Mouse (Mus musculus) erythroblast, adult 5-6 weeks (primary cell): ENCODE results near the gene Pacs1. TPM values are rescaled to one million over a fixed set of nuclear protein-coding genes. Genes with fewer than 3 reads are reported as not detected.

ENCODE experiments used
- total RNA-seq, 2 experiments: library from RNA; stranded (forward) in 1 of 2; stranded (reverse) in 1 of 2; fragments of 150-400 nt in 1 of 2; fragments of 200-764, 138-1000 nt in 1 of 2; gene quantifications; 2 replicates each; pipeline versions ENCODE4 v1.2.3 to v1.2.4; 2015 to 2017; ENCODE audit warnings: low replicate concordance in 2 of 2

Gene Pacs1
- total RNA-seq, 2 experiments from 2014 or later: 5.3 to 8.1 TPM

Other genes with a start within 250 kb of the Pacs1 start
- not detected in 2 replicates for gene Slc29a2, start 249.3 kb downstream of the Pacs1 start, total RNA-seq (2015; ENCODE audit: low replicate concordance)
- not detected in 2 replicates for gene Slc29a2, start 249.3 kb downstream of the Pacs1 start, total RNA-seq (2017; ENCODE audit: low replicate concordance)
- 0.84 and 1.2 TPM in 2 replicates for gene B4gat1, start 234.3 kb downstream of the Pacs1 start, total RNA-seq (2015; ENCODE audit: low replicate concordance)
- gene B4gat1, start 234.3 kb downstream of the Pacs1 start, total RNA-seq (2017; ENCODE audit: low replicate concordance): not detected in 2 replicates
- gene AC124502.3, start 234.2 kb downstream of the Pacs1 start, total RNA-seq (2015; ENCODE audit: low replicate concordance): 0.38 TPM in 1 of 2 replicates, not detected in the other
- 1.7 TPM in 1 of 2 replicates, not detected in the other for gene AC124502.3, start 234.2 kb downstream of the Pacs1 start, total RNA-seq (2017; ENCODE audit: low replicate concordance)
- 0.96 and 10.4 TPM in 2 replicates for gene Brms1, start 231.8 kb downstream of the Pacs1 start, total RNA-seq (2015; ENCODE audit: low replicate concordance)
- 12.7 and 17.6 TPM in 2 replicates for gene Brms1, start 231.8 kb downstream of the Pacs1 start, total RNA-seq (2017; ENCODE audit: low replicate concordance)
- not detected in 2 replicates for gene Rin1, start 222.6 kb downstream of the Pacs1 start, total RNA-seq (2015; ENCODE audit: low replicate concordance)
- 0.09 TPM in 1 of 2 replicates, not detected in the other for gene Rin1, start 222.6 kb downstream of the Pacs1 start, total RNA-seq (2017; ENCODE audit: low replicate concordance)
- 0.84 TPM in 1 of 2 replicates, not detected in the other for gene Cd248, start 205.0 kb downstream of the Pacs1 start, total RNA-seq (2015; ENCODE audit: low replicate concordance)
- gene Cd248, start 205.0 kb downstream of the Pacs1 start, total RNA-seq (2017; ENCODE audit: low replicate concordance): 0.09 and 0.42 TPM in 2 replicates
- not detected in 2 replicates for gene Tmem151a, start 187.6 kb downstream of the Pacs1 start, total RNA-seq (2015; ENCODE audit: low replicate concordance)
- gene Tmem151a, start 187.6 kb downstream of the Pacs1 start, total RNA-seq (2017; ENCODE audit: low replicate concordance): not detected in 2 replicates
- 6.3 and 7.1 TPM in 2 replicates for gene Yif1a, start 184.6 kb downstream of the Pacs1 start, total RNA-seq (2015; ENCODE audit: low replicate concordance)
- 1.9 and 2.5 TPM in 2 replicates for gene Yif1a, start 184.6 kb downstream of the Pacs1 start, total RNA-seq (2017; ENCODE audit: low replicate concordance)
- gene Cnih2, start 174.6 kb downstream of the Pacs1 start, total RNA-seq (2015; ENCODE audit: low replicate concordance): not detected in 2 replicates
- gene Cnih2, start 174.6 kb downstream of the Pacs1 start, total RNA-seq (2017; ENCODE audit: low replicate concordance): not detected in 2 replicates
- 14.4 and 23.6 TPM in 2 replicates for gene Rab1b, start 166.0 kb downstream of the Pacs1 start, total RNA-seq (2015; ENCODE audit: low replicate concordance)
- 19.4 and 22.9 TPM in 2 replicates for gene Rab1b, start 166.0 kb downstream of the Pacs1 start, total RNA-seq (2017; ENCODE audit: low replicate concordance)
- 4.2 TPM in 1 of 2 replicates, not detected in the other for gene Klc2, start 154.6 kb downstream of the Pacs1 start, total RNA-seq (2015; ENCODE audit: low replicate concordance)
- 1.4 TPM in 1 of 2 replicates, not detected in the other for gene Klc2, start 154.6 kb downstream of the Pacs1 start, total RNA-seq (2017; ENCODE audit: low replicate concordance)
- 38.5 and 55.0 TPM in 2 replicates for gene Sf3b2, start 22.3 kb upstream of the Pacs1 start, total RNA-seq (2015; ENCODE audit: low replicate concordance)
- gene Sf3b2, start 22.3 kb upstream of the Pacs1 start, total RNA-seq (2017; ENCODE audit: low replicate concordance): 59.6 and 76.3 TPM in 2 replicates
- gene Gal3st3, start 25.2 kb upstream of the Pacs1 start, total RNA-seq (2015; ENCODE audit: low replicate concordance): not detected in 2 replicates
- not detected in 2 replicates for gene Gal3st3, start 25.2 kb upstream of the Pacs1 start, total RNA-seq (2017; ENCODE audit: low replicate concordance)
- not detected in 2 replicates for gene Catsper1, start 62.6 kb upstream of the Pacs1 start, total RNA-seq (2015; ENCODE audit: low replicate concordance)
- gene Catsper1, start 62.6 kb upstream of the Pacs1 start, total RNA-seq (2017; ENCODE audit: low replicate concordance): not detected in 2 replicates
- gene Cst6, start 76.5 kb upstream of the Pacs1 start, total RNA-seq (2015; ENCODE audit: low replicate concordance): not detected in 2 replicates
- gene Cst6, start 76.5 kb upstream of the Pacs1 start, total RNA-seq (2017; ENCODE audit: low replicate concordance): not detected in 2 replicates
- 7.3 and 12.3 TPM in 2 replicates for gene Eif1ad, start 93.6 kb upstream of the Pacs1 start, total RNA-seq (2015; ENCODE audit: low replicate concordance)
- gene Eif1ad, start 93.6 kb upstream of the Pacs1 start, total RNA-seq (2017; ENCODE audit: low replicate concordance): 14.7 and 18.7 TPM in 2 replicates
- 77.5 and 144 TPM in 2 replicates for gene Banf1, start 94.0 kb upstream of the Pacs1 start, total RNA-seq (2015; ENCODE audit: low replicate concordance)
- gene Banf1, start 94.0 kb upstream of the Pacs1 start, total RNA-seq (2017; ENCODE audit: low replicate concordance): 5.9 and 14.1 TPM in 2 replicates
- gene Sart1, start 115.6 kb upstream of the Pacs1 start, total RNA-seq (2015; ENCODE audit: low replicate concordance): 28.4 and 63.2 TPM in 2 replicates
- gene Sart1, start 115.6 kb upstream of the Pacs1 start, total RNA-seq (2017; ENCODE audit: low replicate concordance): 28.5 and 48.2 TPM in 2 replicates
- gene Tsga10ip, start 129.4 kb upstream of the Pacs1 start, total RNA-seq (2015; ENCODE audit: low replicate concordance): 2.5 TPM in 1 of 2 replicates, not detected in the other
- not detected in 2 replicates for gene Tsga10ip, start 129.4 kb upstream of the Pacs1 start, total RNA-seq (2017; ENCODE audit: low replicate concordance)
- gene Drap1, start 151.9 kb upstream of the Pacs1 start, total RNA-seq (2015; ENCODE audit: low replicate concordance): 15.0 and 32.4 TPM in 2 replicates
- gene Drap1, start 151.9 kb upstream of the Pacs1 start, total RNA-seq (2017; ENCODE audit: low replicate concordance): 15.8 and 18.0 TPM in 2 replicates
- gene AI837181, start 152.0 kb upstream of the Pacs1 start, total RNA-seq (2015; ENCODE audit: low replicate concordance): 14.8 and 16.1 TPM in 2 replicates
- 5.3 and 7.7 TPM in 2 replicates for gene AI837181, start 152.0 kb upstream of the Pacs1 start, total RNA-seq (2017; ENCODE audit: low replicate concordance)
- 0.42 TPM in 1 of 2 replicates, not detected in the other for gene Fosl1, start 174.4 kb upstream of the Pacs1 start, total RNA-seq (2015; ENCODE audit: low replicate concordance)
- gene Fosl1, start 174.4 kb upstream of the Pacs1 start, total RNA-seq (2017; ENCODE audit: low replicate concordance): not detected in 2 replicates
- gene Ccdc85b, start 184.8 kb upstream of the Pacs1 start, total RNA-seq (2015; ENCODE audit: low replicate concordance): 0.38 TPM in 1 of 2 replicates, not detected in the other
- gene Ccdc85b, start 184.8 kb upstream of the Pacs1 start, total RNA-seq (2017; ENCODE audit: low replicate concordance): 0.14 and 0.17 TPM in 2 replicates
- gene Fibp, start 187.5 kb upstream of the Pacs1 start, total RNA-seq (2015; ENCODE audit: low replicate concordance): 13.2 and 15.2 TPM in 2 replicates
- 17.6 and 19.0 TPM in 2 replicates for gene Fibp, start 187.5 kb upstream of the Pacs1 start, total RNA-seq (2017; ENCODE audit: low replicate concordance)
- gene Ctsw, start 195.4 kb upstream of the Pacs1 start, total RNA-seq (2015; ENCODE audit: low replicate concordance): not detected in 2 replicates
- not detected in 2 replicates for gene Ctsw, start 195.4 kb upstream of the Pacs1 start, total RNA-seq (2017; ENCODE audit: low replicate concordance)
- not detected in 2 replicates for gene Efemp2, start 200.8 kb upstream of the Pacs1 start, total RNA-seq (2015; ENCODE audit: low replicate concordance)
- gene Efemp2, start 200.8 kb upstream of the Pacs1 start, total RNA-seq (2017; ENCODE audit: low replicate concordance): 3.4 TPM in 1 of 2 replicates, not detected in the other
- 12.5 and 18.6 TPM in 2 replicates for gene Mus81, start 215.3 kb upstream of the Pacs1 start, total RNA-seq (2015; ENCODE audit: low replicate concordance)
- 1.8 and 8.3 TPM in 2 replicates for gene Mus81, start 215.3 kb upstream of the Pacs1 start, total RNA-seq (2017; ENCODE audit: low replicate concordance)
- 516 and 540 TPM in 2 replicates for gene Cfl1, start 217.3 kb upstream of the Pacs1 start, total RNA-seq (2015; ENCODE audit: low replicate concordance)
- 293 and 380 TPM in 2 replicates for gene Cfl1, start 217.3 kb upstream of the Pacs1 start, total RNA-seq (2017; ENCODE audit: low replicate concordance)
- not detected in 2 replicates for gene 1700020D05Rik, start 230.7 kb upstream of the Pacs1 start, total RNA-seq (2015; ENCODE audit: low replicate concordance)
- 1.1 and 1.3 TPM in 2 replicates for gene 1700020D05Rik, start 230.7 kb upstream of the Pacs1 start, total RNA-seq (2017; ENCODE audit: low replicate concordance)
- gene Snx32, start 237.4 kb upstream of the Pacs1 start, total RNA-seq (2015; ENCODE audit: low replicate concordance): 1.9 and 2.9 TPM in 2 replicates
- gene Snx32, start 237.4 kb upstream of the Pacs1 start, total RNA-seq (2017; ENCODE audit: low replicate concordance): 11.7 and 13.4 TPM in 2 replicates